8 mouse cellular contexts compared by ENCODE assay signal in the genomic region with DNA sequence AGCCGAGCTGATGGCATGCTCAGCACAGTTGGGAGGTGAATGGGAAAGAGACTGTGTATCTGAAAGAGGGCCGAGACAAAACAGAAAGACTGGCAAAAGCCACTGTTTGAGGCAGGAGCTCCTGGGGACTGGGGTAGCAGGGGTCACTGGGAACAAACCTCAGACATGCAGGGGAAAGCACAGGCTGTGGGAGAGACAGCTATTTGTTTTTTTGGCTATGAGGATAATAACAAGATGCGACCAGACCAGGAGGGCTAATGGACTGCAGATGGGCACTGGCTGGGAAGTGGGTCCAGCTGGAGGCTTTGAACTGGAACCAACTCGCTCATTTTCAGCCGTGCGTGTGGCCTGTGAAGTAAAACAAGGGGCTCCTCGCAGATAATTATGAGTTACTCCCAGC. TPM values are rescaled to one million over a fixed set of nuclear protein-coding genes. Genes with fewer than 3 reads are reported as not detected.
DNase-seq lines count a peak whose midpoint lies in the region; ATAC-seq and TF ChIP-seq lines count a peak whose summit lies in the region.

No protein-coding gene starts in this region.

- WGBS in forebrain, embryonic 15.5 days, result 5% methylated on average over 7 of the region's 7 CpGs
- WGBS in midbrain, embryonic 16.5 days, result 8% methylated on average over 7 of the region's 7 CpGs

- intact Hi-C loops in left cerebral cortex, postnatal 36 days (cut with DNase I), result no loop called here

- CTCF ChIA-PET in Patski (lab: Charles Lee), result interaction anchor here (1.1 to 2.2 kb wide), 4 partner anchors 11 to 130 kb away, joined by 3 to 5 read pairs (median 4); no protein-coding TSS in a partner anchor

- no peaks in the 10 kb centered on the region for H3K27me3 ChIP-seq in Patski
- no peaks in the 10 kb centered on the region for H3K27me3 ChIP-seq in forebrain, embryonic 15.5 days
- no peaks in the 10 kb centered on the region for H3K27me3 ChIP-seq in midbrain, embryonic 16.5 days (ENCODE audit: control insufficient read depth, insufficient read depth, low read depth, low read length)

- H3K4me3 ChIP-seq in forebrain, embryonic 15.5 days, result no peak overlapping the region
- H3K4me3 ChIP-seq in midbrain, embryonic 16.5 days (ENCODE audit: low read depth, low read length), result no peak overlapping the region

- H3K4me2 ChIP-seq in forebrain, embryonic 15.5 days (replicated peaks), result no peak overlapping the region
- H3K4me2 ChIP-seq in midbrain, embryonic 16.5 days (ENCODE audit: low read length), result no peak overlapping the region

- H3K9me3 ChIP-seq in forebrain, embryonic 15.5 days, result no peaks in the 10 kb centered on the region
- no peaks in the 10 kb centered on the region for H3K9me3 ChIP-seq in midbrain, embryonic 16.5 days (replicated peaks; ENCODE audit: control insufficient read depth, low read length, poor library complexity, severe bottlenecking)

- no peak overlapping the region for H3K9ac ChIP-seq in forebrain, embryonic 15.5 days (replicated peaks)
- no peak overlapping the region for H3K9ac ChIP-seq in midbrain, embryonic 16.5 days (ENCODE audit: low read depth, low read length)

- H3K36me3 ChIP-seq in forebrain, embryonic 15.5 days, result peaks cover 10% of the 10 kb centered on the region
- 0 out of 2 replicates have a peak, but pooled peaks cover 2% of the 10 kb centered on the region for H3K36me3 ChIP-seq in midbrain, embryonic 16.5 days (ENCODE audit: control insufficient read depth, insufficient read depth, low read length)

- H3K4me1 ChIP-seq in forebrain, embryonic 15.5 days, result peaks cover 9% of the 10 kb centered on the region
- no peaks in the 10 kb centered on the region for H3K4me1 ChIP-seq in midbrain, embryonic 16.5 days (ENCODE audit: control insufficient read depth, insufficient read depth, low read length)

- in situ Hi-C loops in Patski (cut with MboI; ENCODE audit: low pct_unique_long_range_greater_than_20kb), result no loop called here

- TF ChIP-seq CTCF in Patski (IDR thresholded peaks at IDR 0.05), result no peak

- H3K27ac ChIP-seq in forebrain, embryonic 15.5 days (replicated peaks), result no peak overlapping the region
- no peak overlapping the region for H3K27ac ChIP-seq in midbrain, embryonic 16.5 days (ENCODE audit: low read length)

- DNase-seq in Patski (ENCODE audit: low read depth, low spot score), result peak; percentile 46
- peak; percentile 50 for DNase-seq in cerebellum, adult 9-11 months
- no peak for DNase-seq in gastrocnemius, adult 8-10 months (ENCODE audit: low spot score in 2 of 2)
- DNase-seq in urinary bladder, adult 2 months (ENCODE audit: low spot score), result no peak
- no peak for DNase-seq in left cerebral cortex, postnatal 36 days (ENCODE audit: low spot score in 2 of 2)
- no peak for DNase-seq in left cerebral cortex, adult 8-10 months (ENCODE audit: low spot score in 2 of 2)

- ATAC-seq in Patski, result peak; percentile 40
- ATAC-seq in forebrain, embryonic 15.5 days (replicated peaks), result 0 out of 2 replicates have a peak, but pooled peaks have one; percentile 24
- ATAC-seq in midbrain, embryonic 16.5 days, result peak; percentile 36

- POLR2A ChIA-PET in Patski (lab: Charles Lee), result interaction anchor here (0.5 to 0.8 kb wide), 3 partner anchors 12 to 159 kb away, joined by 3 read pairs; no protein-coding TSS in a partner anchor

RNA-seq across cellular contexts. Expression of gene Prtg, which starts 52.9 kb away (rescaled TPM):
- polyA plus RNA-seq in Patski (2021), result 2.1 TPM
- polyA plus RNA-seq in forebrain, embryonic 15.5 days (2015; fragmentation: Nextera tagmentation; extraction: Ambion mirVana), result 0.20 and 0.46 TPM in 2 replicates
- 0.41 and 0.56 TPM in 2 replicates for polyA plus RNA-seq in midbrain, embryonic 16.5 days (2015; fragmentation: Nextera tagmentation; extraction: Ambion mirVana)
- under 1 TPM; 0.07 to 0.38 (median 0.12) TPM for total RNA-seq in gastrocnemius, adult 8-10 months (2022)
- polyA plus RNA-seq in urinary bladder, adult 2 months (2012; rRNA removed), result 0.10 and 0.22 TPM in 2 replicates
- 1 to 10 TPM in 1 of 2 experiments, under 1 TPM in 1; 0.96 to 1.4 TPM for total RNA-seq in left cerebral cortex, postnatal 36 days (2021)
- 1 to 10 TPM; 1.7 to 2.6 (median 1.9) TPM for total RNA-seq in left cerebral cortex, adult 8-10 months (2022)

Comparison
In these comparisons a context has a peak if more than half of its experiments do, and no peak if none do; other contexts are left out.
1. DNase-seq: peak in Patski (single experiment) and cerebellum, adult 9-11 months (single experiment); none in gastrocnemius, adult 8-10 months (0 of 2), urinary bladder, adult 2 months (single experiment), left cerebral cortex, postnatal 36 days (0 of 2) and left cerebral cortex, adult 8-10 months (0 of 2).
2. Peak in every context shown above with its lines, with median percentiles within 50 percentile points of each other: ATAC-seq.